Mouse (Mus musculus): ENCODE measurements at regions not wholly inside any gene's neighbourhood (a gene's known extent, or its start where the extent isn't known, plus 50 kb on each side); places are given as distances from the start of the nearest gene placed in this dataset.

DNA sequence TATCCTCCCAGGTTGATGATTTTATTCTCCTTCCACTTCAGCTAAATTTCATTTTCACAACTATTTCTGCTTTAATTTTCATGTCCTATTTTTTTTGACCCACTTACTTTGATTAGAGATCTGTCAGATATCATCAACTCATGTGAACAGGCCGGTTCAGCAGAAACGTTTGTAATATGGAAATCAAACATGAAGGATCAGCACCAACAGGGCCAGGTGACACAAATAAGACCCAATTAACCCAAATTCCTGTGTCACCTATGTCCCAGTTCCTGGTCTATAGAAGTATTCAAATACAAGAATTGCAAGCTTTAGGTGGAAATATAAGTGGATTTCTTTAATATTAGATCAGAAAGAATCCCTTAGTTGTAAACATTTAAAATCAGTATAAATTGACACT lies 332.7 kb downstream of the 1700017N19Rik start:
- DNase-seq (ENCODE audit: low read depth, low spot score): no peak

- no peak for DNase-seq (ENCODE audit: low read depth, low spot score)
Measured at GRCm38 (mm10) chr10:100927086-100927485, 336.8 kb downstream of the 1700017N19Rik start.

DNA sequence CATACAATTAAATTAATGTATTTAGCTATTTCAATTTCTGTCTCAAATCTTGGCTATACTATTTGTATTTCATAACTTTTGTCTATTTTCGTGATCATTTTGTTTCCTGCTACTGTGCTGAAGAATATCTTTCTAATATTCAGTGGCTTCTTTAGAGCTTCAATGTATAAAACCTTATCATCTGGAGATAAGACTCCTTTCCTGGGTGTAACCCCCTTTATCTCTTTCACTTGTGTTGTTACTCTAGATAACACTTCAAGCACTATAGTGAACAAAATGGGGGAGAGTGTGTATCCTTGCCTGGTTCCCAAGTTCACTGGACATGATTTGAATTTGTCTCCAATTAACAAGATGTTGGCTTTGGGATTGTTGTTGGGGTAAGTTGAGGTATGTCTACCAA lies 341.5 kb downstream of the 1700017N19Rik start:
- DNase-seq (ENCODE audit: low read depth, low spot score): no peak

GRCm38 (mm10) chr10:100958371-100958770 lies 368.1 kb downstream of the 1700017N19Rik start:
- no peak for DNase-seq (ENCODE audit: low read depth, low spot score)

DNA sequence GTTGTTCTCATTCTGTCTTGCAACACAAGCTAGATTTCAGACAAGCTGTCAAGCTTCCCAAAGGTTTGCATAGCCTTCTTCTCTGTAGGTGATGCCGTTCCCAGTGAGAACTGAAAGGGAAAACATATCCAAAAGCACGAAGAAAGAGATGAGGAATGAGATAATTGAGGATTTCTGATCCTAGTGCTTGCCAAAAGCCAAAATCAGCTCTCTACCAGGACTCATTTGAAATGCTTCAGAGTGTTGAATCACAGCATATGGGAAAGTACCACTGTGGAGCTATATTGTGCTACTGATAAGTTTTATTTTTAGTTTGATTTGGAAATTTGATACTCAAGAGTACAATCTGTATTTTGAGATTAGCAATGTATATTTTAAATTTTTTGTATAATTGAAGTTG lies 413.2 kb downstream of the 1700017N19Rik start:
- no peak for DNase-seq (ENCODE audit: low read depth, low spot score)

DNA sequence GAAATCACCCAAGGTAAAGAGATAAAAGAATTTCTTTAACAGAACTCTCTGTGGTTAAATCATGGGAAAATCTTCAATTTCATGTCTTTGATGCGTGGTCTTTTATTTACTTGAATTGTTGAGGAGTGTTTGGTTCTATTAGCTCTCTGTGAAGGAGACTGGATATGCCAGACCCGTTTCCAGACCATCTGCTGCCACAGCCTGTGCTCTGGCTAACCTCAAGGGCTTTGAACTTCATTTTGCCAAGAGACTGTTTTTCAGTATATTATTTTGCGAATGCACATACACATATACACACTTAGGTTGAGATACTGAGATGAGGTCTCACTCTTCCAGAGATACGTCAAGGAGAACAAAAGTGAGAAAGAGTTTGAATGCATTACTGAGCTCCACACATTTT lies 414.4 kb downstream of the 1700017N19Rik start:
- DNase-seq (ENCODE audit: low read depth, low spot score): no peak

DNA sequence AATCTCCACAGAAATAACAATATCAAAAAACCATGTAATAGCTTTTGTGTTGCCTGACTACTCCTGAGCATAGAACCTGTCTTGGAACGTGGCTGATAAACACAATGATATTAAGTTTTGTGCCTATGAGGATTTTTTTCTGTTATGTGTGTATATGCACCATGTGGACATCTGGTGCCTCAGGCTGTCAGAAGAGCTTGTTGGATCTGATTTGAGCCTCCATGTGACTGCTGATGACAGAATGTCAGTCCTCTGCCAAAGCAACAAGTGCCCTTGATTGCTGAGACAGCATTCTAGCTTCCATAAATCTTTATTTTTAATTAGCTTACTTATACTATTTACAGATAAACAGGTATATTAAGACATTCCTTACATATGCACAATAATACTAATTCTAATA lies 425.1 kb downstream of the 1700017N19Rik start:
- DNase-seq (ENCODE audit: low read depth, low spot score): no peak

DNA sequence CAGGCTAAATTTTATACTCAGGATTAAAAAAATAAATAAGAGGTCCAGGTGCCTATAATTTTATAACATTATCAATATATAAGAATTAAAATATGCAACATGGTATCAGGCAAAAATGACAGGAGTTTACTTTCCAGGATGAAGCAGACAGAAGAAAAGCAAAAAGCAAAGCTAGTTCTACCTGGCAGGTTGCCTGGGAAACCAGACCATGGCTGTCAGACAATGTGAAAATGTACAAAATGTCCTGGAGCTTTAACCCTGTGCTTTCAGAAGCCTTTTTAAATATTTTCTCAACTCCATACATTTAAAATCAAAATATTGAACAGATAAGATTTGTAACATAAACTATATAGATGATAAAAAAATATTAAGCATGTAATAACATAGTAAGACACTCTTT lies 448.3 kb downstream of the 1700017N19Rik start:
- DNase-seq (ENCODE audit: low read depth, low spot score): no peak

DNA sequence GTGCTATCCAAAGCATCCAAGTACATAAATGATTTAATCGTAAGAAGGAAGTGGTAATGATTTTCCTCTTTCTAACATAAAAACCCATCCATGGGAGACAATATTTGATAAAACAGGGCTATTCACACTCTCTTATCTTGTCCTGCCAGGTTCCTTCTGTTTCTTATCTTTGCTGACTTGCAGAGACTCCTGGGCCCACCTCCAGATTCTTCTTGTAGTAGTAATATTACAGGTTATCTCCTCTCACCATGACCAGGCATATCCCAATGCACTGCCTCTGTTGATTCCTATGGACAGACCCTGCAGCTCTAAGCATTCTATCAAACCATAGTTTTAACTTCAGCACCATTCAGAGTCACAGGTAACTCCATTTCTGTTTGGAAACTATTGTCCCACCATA lies 448.8 kb downstream of the 1700017N19Rik start:
- no peak for DNase-seq (ENCODE audit: low read depth, low spot score)

Measured in skeletal muscle tissue, adult 2 months (tissue).